Mouse (Mus musculus): Measurements from ENCODE around the gene Rapgef5.

The Rapgef5 gene

DNA sequence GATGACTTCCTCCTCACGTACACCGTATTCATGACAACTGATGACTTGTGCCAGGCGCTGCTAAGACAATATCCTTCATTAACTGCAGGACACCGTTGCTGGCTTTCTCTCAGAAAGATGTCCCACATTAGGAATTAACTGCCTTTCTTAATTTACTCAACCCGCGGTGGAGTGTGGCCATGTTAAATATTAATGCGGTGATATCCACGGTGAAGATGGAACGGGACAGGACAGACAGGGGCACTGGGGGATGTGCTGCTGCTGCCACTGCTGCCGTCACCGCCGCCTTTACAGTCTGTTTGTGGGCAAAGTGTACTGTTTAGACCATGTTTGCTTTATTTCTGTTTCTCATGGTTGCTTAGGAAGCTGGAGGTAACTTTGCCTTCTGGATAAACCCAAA lies 193.0 kb downstream of the Rapgef5 start:
- DNase-seq (ENCODE audit: low read depth in 1 of 2, low spot score in 2 of 2) = no peak

DNA sequence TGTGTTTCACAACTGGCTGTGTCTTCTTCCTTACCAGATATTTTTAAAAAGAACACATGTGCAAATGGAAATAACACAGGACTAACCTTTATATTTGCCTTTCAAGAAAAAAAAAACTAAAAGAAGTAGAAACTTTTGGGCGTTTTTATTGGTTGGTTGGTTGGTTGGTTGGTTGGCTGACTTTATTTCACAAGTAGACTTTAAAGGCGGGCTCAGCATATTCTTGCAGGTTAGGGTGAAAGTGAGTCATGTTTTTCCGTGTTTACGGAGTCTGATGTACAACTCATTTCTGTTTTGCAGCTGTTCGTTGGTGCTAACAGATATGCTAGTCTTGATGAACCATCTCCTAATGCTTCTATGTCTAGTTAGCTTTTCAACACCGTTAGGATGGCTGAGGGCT lies 196.2 kb downstream of the Rapgef5 start:
- DNase-seq (ENCODE audit: low read depth in 1 of 2, low spot score in 2 of 2) = no peak

DNA sequence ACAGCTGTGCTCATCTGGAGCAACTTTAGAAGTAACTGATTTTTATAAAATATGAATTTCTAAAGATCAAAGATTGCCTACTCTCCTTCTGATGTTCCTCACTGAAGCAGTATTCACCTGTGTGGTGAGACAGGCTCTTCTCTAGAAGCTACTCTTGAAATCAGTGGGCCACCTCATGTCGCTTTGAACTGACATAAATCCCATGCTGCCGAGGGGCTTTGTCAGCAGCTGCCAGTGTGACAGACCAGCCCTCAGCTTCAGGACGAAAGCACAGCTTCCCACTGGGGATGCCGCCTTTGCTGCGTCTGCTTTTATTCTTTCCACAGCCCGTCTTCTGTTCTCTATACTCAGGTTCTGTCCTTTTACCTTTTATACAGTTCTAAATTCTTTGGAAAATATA lies 197.3 kb downstream of the Rapgef5 start:
- DNase-seq (ENCODE audit: low read depth in 1 of 2, low spot score in 2 of 2) = no peak

GRCm38 (mm10) chr12:117720794-117721747 lies 204.8 kb downstream of the Rapgef5 start:
- no peak for DNase-seq (ENCODE audit: low read depth in 1 of 2, low spot score in 2 of 2)

- DNase-seq (ENCODE audit: low read depth in 1 of 2, low spot score in 2 of 2) = no peak
Measured at GRCm38 (mm10) chr12:117721748-117722150, 205.5 kb downstream of the Rapgef5 start.

DNA sequence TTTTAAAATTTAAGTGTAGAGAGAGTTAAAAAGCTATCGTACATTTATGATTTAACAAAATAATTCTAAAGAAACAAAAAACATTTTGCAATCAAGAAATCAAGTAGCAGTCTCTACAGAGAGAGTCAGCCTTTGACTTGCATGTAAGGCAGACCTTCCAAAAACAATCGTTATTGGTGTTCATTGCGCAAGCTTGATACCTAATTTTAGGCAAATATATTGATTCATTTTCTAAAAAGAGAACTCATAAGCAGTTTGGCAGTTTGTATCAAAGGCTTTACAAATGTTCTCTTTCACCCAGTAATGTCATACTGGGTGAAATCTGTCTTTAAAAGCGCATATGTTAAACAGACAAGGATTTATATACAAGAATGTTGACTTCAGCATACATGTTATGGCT lies 208.7 kb downstream of the Rapgef5 start:
- DNase-seq (ENCODE audit: low read depth in 1 of 2, low spot score in 2 of 2) = no peak

DNA sequence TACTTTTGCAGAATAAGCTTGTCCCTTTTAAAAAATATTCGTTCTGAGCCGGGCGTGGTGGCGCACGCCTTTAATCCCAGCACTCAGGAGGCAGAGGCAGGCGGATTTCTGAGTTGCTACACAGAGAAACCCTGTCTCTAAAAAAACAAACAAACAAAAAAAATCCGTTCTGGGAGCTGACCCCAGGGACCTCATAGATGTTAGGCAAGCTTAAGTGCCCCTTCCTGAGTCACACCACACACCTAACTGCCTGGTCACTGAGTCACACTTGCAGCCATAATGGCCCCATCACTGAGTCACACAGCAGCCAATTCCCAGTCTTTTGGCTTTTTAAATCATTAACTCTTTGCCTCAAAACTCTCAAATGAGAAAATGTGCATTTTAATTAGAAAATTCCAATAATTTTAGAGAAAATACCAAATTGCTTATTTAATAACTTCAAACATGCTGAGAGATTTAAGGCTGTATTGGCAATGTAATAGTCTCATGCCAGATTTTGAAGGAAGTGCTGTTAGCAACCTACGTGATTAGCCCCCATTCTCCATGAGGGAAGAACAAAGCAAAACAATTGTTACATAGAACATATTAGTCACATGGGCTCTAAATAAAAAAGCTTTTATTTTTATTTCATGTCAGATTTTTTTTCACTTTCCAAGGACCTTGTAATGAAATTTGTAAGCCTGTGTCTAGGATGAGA lies 211.3 kb downstream of the Rapgef5 start:
- DNase-seq (ENCODE audit: low read depth in 1 of 2, low spot score in 2 of 2) = no peak

DNA sequence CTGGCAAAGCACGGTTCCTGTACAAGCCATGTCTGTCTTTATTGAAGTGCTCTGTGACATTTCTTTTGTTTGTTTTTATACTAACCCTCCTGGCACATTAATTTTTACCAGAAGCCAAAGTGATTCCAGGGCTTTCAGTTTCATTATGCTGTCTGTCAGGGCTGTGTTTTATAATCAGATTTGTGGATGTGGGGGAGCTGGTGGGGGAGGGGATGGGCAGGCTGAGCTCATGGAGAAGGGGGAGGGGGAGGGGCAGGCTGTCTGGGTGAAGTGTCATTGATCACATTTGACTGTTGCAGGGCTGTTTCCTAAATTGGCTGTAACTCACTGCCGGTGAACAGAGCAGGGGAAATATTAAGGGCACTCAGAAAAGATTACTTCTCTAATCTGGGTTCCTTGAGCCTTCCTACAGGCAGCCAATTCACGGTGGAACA lies 211.9 kb downstream of the Rapgef5 start:
- DNase-seq (ENCODE audit: low read depth in 1 of 2, low spot score in 2 of 2) = no peak

DNA sequence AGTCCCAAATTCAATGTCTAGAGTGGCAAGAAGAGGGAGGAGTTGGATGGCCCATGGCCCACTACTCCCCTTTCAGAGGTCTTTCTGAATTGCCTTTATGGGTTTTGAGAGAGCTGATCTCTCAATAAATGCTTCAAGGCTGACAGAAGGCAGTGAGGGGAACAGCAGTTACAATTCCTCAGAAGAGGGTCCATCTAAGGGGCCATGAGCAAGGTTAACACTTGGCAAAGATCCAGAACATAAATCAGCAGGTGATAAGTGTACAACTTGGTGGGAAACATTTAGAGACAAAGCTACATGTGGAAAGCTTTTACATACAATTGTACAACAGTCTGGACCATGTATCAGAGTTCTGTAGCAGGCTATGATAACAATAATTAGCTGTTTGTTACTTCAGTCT lies 217.3 kb downstream of the Rapgef5 start:
- no peak for DNase-seq (ENCODE audit: low read depth in 1 of 2, low spot score in 2 of 2)

DNA sequence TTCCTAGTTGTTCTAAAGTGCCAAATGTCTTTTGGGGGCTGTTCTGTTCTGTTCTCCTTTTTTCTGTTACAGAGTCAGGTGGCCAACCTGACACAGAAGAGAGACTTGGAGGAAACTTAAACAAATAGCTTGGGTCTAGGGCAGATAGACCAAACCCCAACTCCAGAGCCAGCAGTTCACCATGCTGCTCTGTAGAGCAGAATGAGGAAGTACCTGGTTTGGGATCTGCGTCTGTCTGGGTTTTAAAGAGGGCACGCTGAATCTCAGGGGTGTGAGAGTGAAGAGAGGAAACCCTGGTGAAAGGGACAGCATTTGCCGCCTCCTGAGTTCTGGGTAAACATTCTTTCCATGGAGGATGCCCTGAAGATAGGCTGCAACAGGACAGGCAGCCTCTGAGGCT lies 219.9 kb downstream of the Rapgef5 start:
- no peak for DNase-seq (ENCODE audit: low read depth in 1 of 2, low spot score in 2 of 2)

- DNase-seq (ENCODE audit: low read depth in 1 of 2, low spot score in 2 of 2) = no peak
Measured at GRCm38 (mm10) chr12:117736928-117737327, 220.6 kb downstream of the Rapgef5 start.

GRCm38 (mm10) chr12:117737332-117738031 lies 221.2 kb downstream of the Rapgef5 start:
- no peak for DNase-seq (ENCODE audit: low read depth in 1 of 2, low spot score in 2 of 2)

DNA sequence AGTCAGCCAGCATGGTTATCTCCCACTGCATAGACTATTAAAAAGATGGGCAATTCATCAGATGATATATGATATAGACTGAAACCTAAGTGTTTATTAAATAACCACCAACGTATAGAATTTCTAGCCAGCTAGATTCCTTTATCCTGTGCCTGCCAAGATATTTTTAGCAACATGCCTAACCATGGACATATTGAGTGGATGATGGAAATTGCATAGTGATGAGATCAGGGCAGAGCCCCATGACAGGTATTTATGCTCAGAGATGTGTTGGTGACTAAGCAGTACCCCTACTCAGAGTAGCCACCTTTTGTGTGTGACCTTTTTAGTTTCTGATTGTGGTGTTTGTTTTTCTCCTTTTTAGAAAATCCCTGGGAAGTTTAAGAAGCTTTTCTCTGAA lies 226.2 kb downstream of the Rapgef5 start:
- no peak for DNase-seq (ENCODE audit: low read depth in 1 of 2, low spot score in 2 of 2)

- DNase-seq (ENCODE audit: low read depth in 1 of 2, low spot score in 2 of 2) = no peak
Measured at GRCm38 (mm10) chr12:117744580-117745483, 228.6 kb downstream of the Rapgef5 start.

GRCm38 (mm10) chr12:117746611-117747010 lies 230.3 kb downstream of the Rapgef5 start:
- no peak for DNase-seq (ENCODE audit: low read depth in 1 of 2, low spot score in 2 of 2)

DNA sequence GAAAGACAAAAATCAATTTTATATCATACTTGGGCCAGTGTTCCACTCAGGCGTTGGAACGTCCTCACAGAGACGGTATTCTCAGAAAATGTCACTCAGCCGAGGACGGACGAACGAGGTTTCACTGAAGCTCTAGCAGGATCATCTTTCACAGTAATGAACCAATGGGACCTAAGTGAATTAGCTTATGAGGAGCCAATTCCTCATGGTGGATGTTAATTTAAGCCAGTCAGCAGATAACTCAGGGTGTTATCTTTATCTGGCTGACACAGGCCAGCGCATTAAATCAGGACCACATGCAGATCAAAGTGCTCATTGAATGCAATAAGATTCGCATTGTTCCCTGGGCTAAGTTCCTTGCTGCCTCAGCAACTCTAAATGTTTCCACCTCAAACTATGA lies 234.8 kb downstream of the Rapgef5 start:
- DNase-seq (ENCODE audit: low read depth in 1 of 2, low spot score in 2 of 2) = no peak

DNA sequence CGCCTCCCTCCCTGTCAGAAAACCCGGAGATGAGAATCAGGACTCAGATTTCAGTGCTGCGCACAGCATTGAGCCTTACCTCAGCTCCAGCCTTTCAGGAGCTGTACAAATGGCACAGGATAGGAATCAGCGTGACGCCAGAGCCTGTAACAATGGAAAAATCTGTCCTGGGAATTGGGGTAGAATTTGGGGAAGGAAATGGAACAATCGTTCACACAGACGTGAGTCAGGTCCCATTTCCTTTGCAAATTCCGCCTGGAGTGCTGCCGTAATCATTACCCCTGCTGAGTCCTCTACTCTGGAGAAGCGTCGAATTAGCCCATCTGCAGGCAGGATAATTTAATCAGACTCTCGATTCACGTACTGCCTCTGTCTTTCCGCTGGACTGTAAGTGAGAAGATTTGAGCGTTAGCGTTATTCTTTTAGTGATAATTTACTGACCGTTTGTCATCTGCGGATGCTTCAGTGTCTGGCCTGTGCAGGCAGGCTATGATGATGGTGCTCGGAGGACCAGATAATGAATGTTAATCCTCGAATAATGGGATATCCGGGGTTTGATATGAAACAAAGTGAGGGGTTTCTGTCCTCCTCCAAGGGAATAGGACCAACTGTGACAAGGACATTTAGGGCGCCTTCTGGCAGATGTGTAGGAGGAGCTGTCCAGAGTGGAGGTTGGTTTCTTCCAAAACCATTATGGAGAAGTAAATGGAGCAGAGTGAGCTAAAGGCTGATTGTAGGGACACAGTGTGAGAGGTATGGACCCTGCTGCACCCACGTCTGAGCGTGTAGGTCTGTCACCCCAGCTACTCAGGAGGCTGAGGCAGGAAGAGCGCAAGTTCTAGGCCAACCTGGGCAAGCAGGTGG lies 235.5 kb downstream of the Rapgef5 start:
- no peak for DNase-seq (ENCODE audit: low read depth in 1 of 2, low spot score in 2 of 2)

GRCm38 (mm10) chr12:117756010-117756409 lies 239.7 kb downstream of the Rapgef5 start:
- no peak for DNase-seq (ENCODE audit: low read depth in 1 of 2, low spot score in 2 of 2)

DNA sequence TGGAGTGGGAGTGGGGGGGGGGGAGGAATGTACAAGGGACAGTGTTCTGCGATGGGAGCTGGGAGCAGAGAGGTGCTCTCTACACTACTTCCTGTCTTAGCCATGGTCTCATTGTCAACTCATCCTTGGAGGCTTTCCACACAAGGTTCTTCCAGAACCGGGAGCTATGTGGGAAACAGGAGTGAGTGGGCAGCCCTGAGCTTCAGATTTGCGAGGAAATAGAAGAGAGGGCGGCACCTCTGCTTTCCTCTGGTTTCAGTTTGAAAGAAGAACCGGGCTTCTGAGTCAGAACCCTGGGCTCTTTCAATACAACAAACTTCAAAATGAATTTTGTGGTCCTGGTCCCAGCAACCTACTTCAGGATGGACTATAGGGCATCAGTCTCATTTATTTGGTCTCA lies 244.1 kb downstream of the Rapgef5 start:
- no peak for DNase-seq (ENCODE audit: low read depth in 1 of 2, low spot score in 2 of 2)

DNA sequence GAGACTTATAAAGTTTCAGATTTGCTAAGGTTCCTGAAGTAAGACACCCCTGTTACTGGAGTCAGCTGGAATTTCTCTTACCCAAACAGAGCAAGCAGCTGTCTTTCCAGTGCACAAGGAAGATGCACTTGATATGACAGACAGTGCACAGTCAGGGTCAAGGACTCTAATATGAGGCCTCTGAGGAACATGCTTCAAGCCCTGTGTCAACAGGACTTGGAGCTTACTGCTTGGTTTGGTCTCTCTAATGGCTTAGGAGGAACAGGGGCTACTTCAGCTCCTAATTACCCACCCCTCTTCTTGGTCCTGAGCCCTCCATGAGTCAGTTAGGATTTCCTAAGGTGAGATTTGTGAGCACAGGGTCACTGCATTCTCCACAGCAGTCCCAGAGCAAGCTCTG lies 244.6 kb downstream of the Rapgef5 start:
- DNase-seq (ENCODE audit: low read depth in 1 of 2, low spot score in 2 of 2) = no peak
